Mouse (Mus musculus) liver, embryonic 14.5 days (tissue): ENCODE measurements at regions not wholly inside any gene's neighbourhood (a gene's known extent, or its start where the extent isn't known, plus 50 kb on each side); places are given as distances from the start of the nearest gene placed in this dataset.

Source experiments
- CTCF ChIP-seq: IDR thresholded peaks from 2 replicates; pipeline ENCODE4 v1.5.1; 2016; ENCODE audit warnings: antibody characterized with exemption, low read depth, control low read depth
- EP300 ChIP-seq: IDR thresholded peaks from 2 replicates; pipeline ENCODE4 v1.6.1; 2016; ENCODE audit warnings: antibody characterized with exemption, low read depth

GRCm38 (mm10) chr9:85480566-85480965 lies 153.4 kb upstream of the Tent5a start:
- TF ChIP-seq CTCF (no peak), EP300 (no peak)
